Mouse (Mus musculus) 3T3-L1 (cell line): ENCODE results near the gene Prl2b1.

Experiments
- DNase-seq: peaks from one replicate; pipeline ENCODE4 v3.0.0-alpha.2; 2015; ENCODE audit warnings: low read depth, low spot score

The Prl2b1 gene

GRCm38 (mm10) chr13:27390746-27391145 is at the start of gene Prl2b1:
TSS of gene Prl2b1 (minus strand) at chr13:27390846.
- DNase-seq: no peak

DNA sequence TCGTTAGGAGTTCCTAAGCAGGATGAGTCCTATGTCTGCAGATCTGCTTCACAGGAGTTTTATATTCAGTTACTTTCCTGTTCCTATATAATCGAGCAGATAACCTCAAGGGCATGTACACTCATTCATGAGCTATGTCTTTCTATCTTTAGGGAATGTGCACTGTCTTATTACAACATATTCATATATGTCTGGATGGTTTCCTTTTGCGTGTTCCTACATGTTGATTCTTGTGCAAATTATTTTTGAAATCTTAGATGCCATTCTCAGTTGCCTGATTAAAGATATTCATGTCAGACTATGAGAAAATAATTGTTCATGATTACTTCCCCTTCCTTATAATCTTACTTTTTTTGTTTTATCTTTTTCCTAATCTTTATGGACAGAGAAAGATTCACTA is 47.9 kb upstream of the Prl2b1 start, which contains the start of gene Prl8a6:
TSS of gene Prl8a6 (minus strand) at position 101 of the 400 bp plus-strand sequence.
- no peak for DNase-seq

DNA sequence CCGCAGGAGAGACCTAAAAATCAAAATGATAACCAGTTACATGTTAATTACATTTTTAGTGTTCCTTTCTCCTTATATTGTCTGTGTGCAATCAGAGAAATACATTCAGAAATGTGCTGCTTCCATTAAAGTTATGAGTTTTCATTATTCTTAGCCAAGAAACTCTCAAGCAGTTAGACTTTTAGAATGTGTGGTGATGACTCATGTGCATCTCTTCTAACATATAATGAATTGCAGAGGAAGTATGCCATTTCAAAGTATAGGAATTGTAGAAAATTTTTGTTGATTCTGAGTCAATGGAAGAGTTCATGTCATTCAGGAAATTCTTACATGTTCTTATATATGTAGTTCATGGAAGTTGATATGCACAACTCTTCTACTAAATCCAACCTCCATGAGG is 42.5 kb upstream of the Prl2b1 start:
- DNase-seq: peak; percentile 67

DNA sequence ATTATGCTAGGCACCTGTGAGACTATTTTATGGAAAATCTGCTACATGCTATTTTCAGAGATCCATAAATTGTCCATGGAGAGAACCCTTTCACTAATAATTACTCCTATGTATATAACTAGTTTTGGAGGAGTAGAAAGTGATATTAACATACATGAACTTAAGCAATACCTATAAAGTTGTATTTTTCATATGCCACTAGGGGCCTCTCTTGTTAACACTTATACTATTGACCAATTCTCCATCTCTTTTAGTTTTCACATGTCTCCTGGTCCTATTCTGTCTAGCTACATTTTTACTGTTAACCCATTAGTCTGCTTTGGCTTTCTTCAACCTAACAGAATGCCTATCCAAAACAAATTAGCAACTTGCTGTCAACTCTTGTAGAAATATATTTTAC is 23.0 kb upstream of the Prl2b1 start:
- DNase-seq: peak; percentile 18

GRCm38 (mm10) chr13:27399061-27399724 is 8.5 kb upstream of the Prl2b1 start:
- DNase-seq: peak; percentile 23

DNA sequence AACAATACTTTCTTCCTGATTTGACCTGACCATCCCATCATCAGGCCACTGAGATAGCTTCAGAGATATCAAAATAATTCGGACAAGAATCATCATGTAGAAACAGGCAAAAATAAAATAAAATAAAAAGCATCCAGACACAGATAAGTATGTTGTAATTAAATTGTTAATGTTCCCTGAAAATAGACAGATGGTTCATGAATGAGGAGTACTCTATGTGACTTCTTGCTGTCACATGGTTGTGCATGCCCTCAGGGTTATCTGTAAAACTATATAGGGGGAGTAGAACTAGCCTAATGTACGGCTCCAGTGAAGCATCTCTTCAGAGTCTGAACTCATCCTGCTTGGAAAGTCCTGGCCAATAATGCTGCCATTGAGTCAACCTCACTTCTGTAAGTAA is 45.3 kb downstream of the Prl2b1 start, which contains the start of gene Prl8a2:
TSS of gene Prl8a2 (plus strand) at position 301 of the 400 bp plus-strand sequence.
- DNase-seq: no peak

DNA sequence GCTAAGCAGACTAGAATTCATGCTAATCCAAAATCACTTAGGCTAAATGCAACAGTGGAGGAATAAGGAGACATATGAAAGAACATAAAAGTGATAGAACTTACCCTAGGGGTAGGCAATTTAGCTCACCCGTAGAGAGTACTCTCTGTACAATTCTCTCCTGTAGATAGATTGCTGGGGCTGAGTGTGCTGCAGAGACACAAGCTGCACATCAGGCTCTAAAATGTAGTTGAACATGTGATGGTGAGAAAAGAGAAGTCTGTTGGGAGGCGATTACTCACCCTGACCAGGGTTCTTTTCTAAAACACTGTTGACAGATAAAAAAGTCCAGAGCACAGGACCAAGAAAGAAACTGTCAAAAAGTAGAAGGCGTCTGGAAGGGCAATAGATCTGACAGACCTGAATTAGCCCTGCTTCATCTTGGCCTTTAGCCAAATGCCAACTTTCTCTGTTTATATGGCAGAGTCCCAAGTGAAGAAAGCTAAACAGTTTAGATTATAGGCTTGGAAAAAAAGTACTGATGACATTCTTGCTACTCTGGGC is 47.8 kb downstream of the Prl2b1 start:
- DNase-seq: peak; percentile 3

GRCm38 (mm10) chr13:27334989-27335388 is 55.7 kb downstream of the Prl2b1 start:
- DNase-seq: no peak
